Comparison of ENCODE assay signal across 8 mouse cellular contexts in genomic region chr2:48950252-48950315, GRCm38 (mm10). TPM values are rescaled to one million over a fixed set of nuclear protein-coding genes. Genes with fewer than 3 reads are reported as not detected.
A peak's percentile ranks its signal among the peaks of the same experiment; 100 is the strongest.
DNase-seq lines count a peak whose midpoint lies in the region; ATAC-seq and TF ChIP-seq lines count a peak whose summit lies in the region.

Gene Orc4, minus strand, starts transcription at chr2:48950277.

- ATAC-seq in limb, embryonic 12.5 days (ENCODE audit: insufficient number of reproducible peaks, insufficient read depth, low FRiP score, low TSS enrichment, low read depth) = no peak
- ATAC-seq in cerebellum, adult (ENCODE audit: insufficient number of reproducible peaks, low FRiP score, low TSS enrichment) = no peak

- H3K9me3 ChIP-seq in limb, embryonic 12.5 days = no peaks in the 10 kb centered on the region

- no peak for TF ChIP-seq CTCF in spleen, adult 2 months (IDR thresholded peaks at IDR 0.05; ENCODE audit: extremely low read depth, insufficient read depth, insufficient read length, insufficient replicate concordance)
- no peak for TF ChIP-seq CTCF in embryonic fibroblast, embryonic 13.5 days (IDR thresholded peaks at IDR 0.05; ENCODE audit: borderline replicate concordance, insufficient read depth, low read length)
- no peak for TF ChIP-seq CTCF in olfactory bulb, adult 2 months (IDR thresholded peaks at IDR 0.05; ENCODE audit: insufficient read depth, low read depth, low read length)

- H3K4me1 ChIP-seq in spleen, adult 2 months (ENCODE audit: control insufficient read depth, insufficient read depth, insufficient read length) = no peaks in the 10 kb centered on the region
- no peaks in the 10 kb centered on the region for H3K4me1 ChIP-seq in embryonic fibroblast, embryonic 13.5 days (ENCODE audit: control insufficient read depth, insufficient read depth, low read length)
- peaks cover 8% of the 10 kb centered on the region for H3K4me1 ChIP-seq in limb, embryonic 12.5 days (replicated peaks)
- no peaks in the 10 kb centered on the region for H3K4me1 ChIP-seq in olfactory bulb, adult 2 months (ENCODE audit: control insufficient read depth, insufficient read depth, low read length)

- WGBS in spleen, adult 2 months = 3% methylated on average over 2 of the region's 2 CpGs
- whole genome bisulfite sequencing in limb, embryonic 12.5 days = 0% methylated on average over 2 of the region's 2 CpGs
- 0% methylated on average over 2 of the region's 2 CpGs for WGBS in olfactory bulb, adult 2 months

- H3K27me3 ChIP-seq in spleen, adult 2 months (ENCODE audit: control insufficient read depth, insufficient read depth, low read length) = no peaks in the 10 kb centered on the region
- no peaks in the 10 kb centered on the region for H3K27me3 ChIP-seq in limb, embryonic 12.5 days

- H3K27ac ChIP-seq in spleen, adult 2 months (ENCODE audit: insufficient read depth, low read length) = peak within 1 kb of the TSS; percentile 73
- H3K27ac ChIP-seq in embryonic fibroblast, embryonic 13.5 days (ENCODE audit: insufficient read depth, low read length) = peak within 1 kb of the TSS; percentile 85
- H3K27ac ChIP-seq in limb, embryonic 12.5 days = peak within 1 kb of the TSS; percentile 95
- peak within 1 kb of the TSS; percentile 100 for H3K27ac ChIP-seq in olfactory bulb, adult 2 months (ENCODE audit: insufficient read depth, low read depth, low read length)

- peak within 1 kb of the TSS; percentile 95 for H3K4me3 ChIP-seq in spleen, adult 2 months (ENCODE audit: extremely low read depth, insufficient read depth, insufficient read length)
- peak within 1 kb of the TSS; percentile 87 for H3K4me3 ChIP-seq in embryonic fibroblast, embryonic 13.5 days (ENCODE audit: insufficient read depth, low read length)
- peak within 1 kb of the TSS; percentile 72 for H3K4me3 ChIP-seq in limb, embryonic 12.5 days (replicated peaks)
- peak within 1 kb of the TSS; percentile 95 for H3K4me3 ChIP-seq in olfactory bulb, adult 2 months (ENCODE audit: insufficient read depth, low read depth, low read length)

- DNase-seq in spleen, adult 2 months (ENCODE audit: low read depth in 1 of 2, low spot score in 2 of 2) = no peak
- DNase-seq in spleen, adult 12 weeks (ENCODE audit: low spot score) = no peak
- DNase-seq in heart, postnatal 10 days = no peak
- DNase-seq in ovary, postnatal 10 days (ENCODE audit: low spot score) = no peak

- peak within 1 kb of the TSS; percentile 88 for H3K9ac ChIP-seq in limb, embryonic 12.5 days (replicated peaks)

- peak within 1 kb of the TSS; percentile 69 for H3K4me2 ChIP-seq in limb, embryonic 12.5 days

- intact Hi-C loops in heart, postnatal 10 days (cut with DNase I) = no loop called here

- TF ChIP-seq POLR2A in spleen, adult 2 months (IDR thresholded peaks at IDR 0.05; ENCODE audit: low read depth, low read length) = no peak
- no peak for TF ChIP-seq POLR2A in embryonic fibroblast, embryonic 13.5 days (IDR thresholded peaks at IDR 0.05; ENCODE audit: low read depth, low read length)
- no peak for TF ChIP-seq POLR2A in olfactory bulb, adult 2 months (IDR thresholded peaks at IDR 0.05; ENCODE audit: insufficient read depth, low read depth, low read length)

- H3K36me3 ChIP-seq in spleen, adult 2 months (ENCODE audit: control insufficient read depth, insufficient read depth, low read length) = no peaks in the 10 kb centered on the region
- no peaks in the 10 kb centered on the region for H3K36me3 ChIP-seq in limb, embryonic 12.5 days

RNA-seq across cellular contexts. Expression of gene Orc4, which starts in this region (rescaled TPM):
- 3.8 and 4.7 TPM in 2 replicates for polyA plus RNA-seq in spleen, adult 2 months (2012; rRNA removed)
- 127 and 135 TPM in 2 replicates for polyA plus RNA-seq in embryonic fibroblast, embryonic 13.5 days (2011; ENCODE audit: insufficient read length, low read depth, missing spikeins)
- 10 to 100 TPM; 35.4 to 39.6 TPM for total RNA-seq in heart, postnatal 10 days (2021)
- 129 and 135 TPM in 2 replicates for polyA plus RNA-seq in limb, embryonic 12.5 days (2016; fragmentation: Nextera tagmentation; extraction: Ambion mirVana)
- not detected in 2 replicates for polyA plus RNA-seq in olfactory bulb, adult 2 months (2012; ENCODE audit: insufficient read depth, insufficient read length, low replicate concordance, missing spikeins)

Comparison
In these comparisons a context has a peak if more than half of its experiments do, and no peak if none do; other contexts are left out.
1. RNA of gene Orc4 (polyA plus RNA-seq): 127 to 135 TPM in embryonic fibroblast, embryonic 13.5 days and 129 to 135 TPM in limb, embryonic 12.5 days; 3.8 to 4.7 TPM in spleen, adult 2 months and not detected in olfactory bulb, adult 2 months; every median in the first group is over 10 times any median in the second.
2. Peak in every context shown above with its lines, with median percentiles within 50 percentile points of each other: H3K27ac ChIP-seq and H3K4me3 ChIP-seq.